Mouse (Mus musculus) liver, embryonic 11.5 days (tissue): ENCODE data around the gene Tns2. TPM values are rescaled to one million over a fixed set of nuclear protein-coding genes. Genes with fewer than 3 reads are reported as not detected.
A peak's percentile ranks its signal among the peaks of the same experiment; 100 is the strongest.

ENCODE experiments used
- ATAC-seq: fragments of 200-750 bp; cut with Nextera tagmentation; replicated peaks from 2 replicates; pipeline ENCODE4 v1.8.0; 2017; ENCODE audit warnings: moderate number of reproducible peaks, mild to moderate bottlenecking, moderate TSS enrichment, moderate library complexity; ENCODE audit not compliant: low FRiP score
- DNase-seq: peaks from one replicate; pipeline ENCODE4 v3.0.0-alpha.2; 2017; ENCODE audit warnings: low spot score
- H3K27ac ChIP-seq: fragments of 300-500 bp; sonication (generic); 2 replicates; pipeline ENCODE4 v1.5.1; 2014; ENCODE audit warnings: mild to moderate bottlenecking, low read depth, low read length, control low read depth
- H3K27me3 ChIP-seq: fragments of 300-500 bp; sonication (generic); replicated peaks from 2 replicates; pipeline ENCODE4 v1.6.1; 2014; ENCODE audit warnings: low read length, mixed read lengths; ENCODE audit not compliant: control insufficient read depth, insufficient read depth
- H3K36me3 ChIP-seq: fragments of 300-500 bp; sonication (generic); 2 replicates; pipeline ENCODE4 v1.6.1; 2014; ENCODE audit warnings: mild to moderate bottlenecking, low read length, moderate library complexity, mixed read lengths; ENCODE audit not compliant: control insufficient read depth, insufficient read depth
- H3K4me1 ChIP-seq: fragments of 300-500 bp; sonication (generic); replicated peaks from 2 replicates; pipeline ENCODE4 v1.6.1; 2014; ENCODE audit warnings: low read length, mixed read lengths; ENCODE audit not compliant: control insufficient read depth, insufficient read depth
- H3K4me2 ChIP-seq: fragments of 300-500 bp; sonication (generic); 2 replicates; pipeline ENCODE4 v1.6.1; 2014; ENCODE audit warnings: mild to moderate bottlenecking, control low read depth, moderate library complexity
- H3K4me3 ChIP-seq: fragments of 300-500 bp; sonication (generic); 2 replicates; pipeline ENCODE4 v1.5.1; 2014; ENCODE audit warnings: low read depth, low read length, control low read depth
- H3K9ac ChIP-seq: fragments of 300-500 bp; sonication (generic); 2 replicates; pipeline ENCODE4 v1.6.1; 2014; ENCODE audit warnings: low read depth, low read length, control low read depth
- H3K9me3 ChIP-seq: fragments of 300-500 bp; sonication (generic); 2 replicates; pipeline ENCODE4 v1.6.1; 2016; ENCODE audit warnings: low read length, inconsistent platforms, mixed read lengths; ENCODE audit not compliant: control insufficient read depth
- WGBS: fragments of 180-500 bp; shearing (Covaris S2); extraction: QIAGEN DNeasy Blood & Tissue Kit; methylation state at CpG from one replicate; pipeline ENCODE4 v1.1.7; 2014; 5-methylcytosine and 5-hydroxymethylcytosine counted together
- polyA plus RNA-seq: library from polyadenylated mRNA; unstranded; fragments of >200 nt; fragmentation: Nextera tagmentation; extraction: Ambion mirVana; gene quantifications from 2 replicates; pipeline ENCODE4 v1.2.1, GENCODE M21; 2014

Gene Tns2
- polyA plus RNA-seq, 1 experiment from 2014 or later, result 17.8 TPM

DNA sequence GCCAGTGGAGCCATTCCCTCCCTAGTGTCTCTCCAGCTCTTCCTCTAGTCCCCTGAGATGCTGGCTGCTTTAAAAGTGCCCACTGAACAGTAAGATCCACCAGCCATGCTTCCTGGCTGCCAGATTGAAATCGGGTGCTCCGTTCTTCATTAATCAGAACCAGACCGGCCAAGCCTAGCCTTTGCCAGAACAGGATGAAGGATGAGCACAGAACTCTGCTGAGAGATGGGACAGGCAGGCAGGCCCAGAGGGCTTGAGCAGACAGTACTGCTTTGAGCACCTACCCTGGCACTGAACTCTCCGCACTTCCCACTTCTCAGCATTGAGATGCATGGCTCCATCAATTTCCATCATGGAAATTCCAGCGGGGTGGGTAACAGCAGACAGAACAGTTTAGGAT lies 953 bp upstream of the Tns2 start:
- Histone ChIP-seq H3K4me1 (peaks cover 42% of the 10 kb centered on the region), H3K9me3 (no peaks in the 10 kb centered on the region), H3K27ac (no peak overlapping the region), H3K9ac (no peak overlapping the region), H3K4me3 (peak overlapping the region; percentile 61; the same call in 1 of the 2 replicates), H3K27me3 (peaks cover 3% of the 10 kb centered on the region; the same call in 1 of the 2 replicates), H3K4me2 (peak overlapping the region; percentile 98), H3K36me3 (peaks cover 22% of the 10 kb centered on the region)
- WGBS, result 42% methylated on average over 5 of the region's 5 CpGs
- DNase-seq (no peak), ATAC-seq (no peak)

DNA sequence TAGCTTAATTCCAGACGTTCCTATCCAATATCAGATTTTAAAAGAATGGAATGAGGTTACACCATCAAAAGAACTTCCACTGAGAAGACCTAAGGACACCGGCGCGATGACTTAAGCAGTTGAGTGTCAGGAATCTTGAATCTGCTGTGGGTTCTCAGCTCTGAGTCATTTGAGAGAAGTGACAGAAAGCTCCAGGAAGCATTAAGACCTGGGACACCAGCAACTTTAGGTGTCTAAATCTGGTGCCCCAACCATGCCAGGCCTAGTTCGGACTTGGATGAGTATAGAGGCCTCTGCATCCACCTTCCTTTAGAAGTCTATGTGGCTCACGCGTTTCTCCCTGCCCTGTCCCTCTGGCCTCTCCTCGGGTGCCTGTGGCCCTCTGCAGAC lies 447 bp upstream of the Tns2 start:
- H3K27me3 ChIP-seq, result peaks cover 3% of the 10 kb centered on the region; the same call in 1 of the 2 replicates
- H3K9ac ChIP-seq, result peak overlapping the region; percentile 66
- peaks cover 45% of the 10 kb centered on the region for H3K4me1 ChIP-seq
- 24% methylated on average over 8 of the region's 8 CpGs for WGBS
- peak overlapping the region; percentile 70; the same call in 1 of the 2 replicates for H3K27ac ChIP-seq
- peak overlapping the region; percentile 98 for H3K4me2 ChIP-seq
- ATAC-seq, result no peak
- no peaks in the 10 kb centered on the region for H3K9me3 ChIP-seq
- H3K4me3 ChIP-seq, result peak overlapping the region; percentile 61
- peaks cover 17% of the 10 kb centered on the region for H3K36me3 ChIP-seq
- DNase-seq, result no peak

DNA sequence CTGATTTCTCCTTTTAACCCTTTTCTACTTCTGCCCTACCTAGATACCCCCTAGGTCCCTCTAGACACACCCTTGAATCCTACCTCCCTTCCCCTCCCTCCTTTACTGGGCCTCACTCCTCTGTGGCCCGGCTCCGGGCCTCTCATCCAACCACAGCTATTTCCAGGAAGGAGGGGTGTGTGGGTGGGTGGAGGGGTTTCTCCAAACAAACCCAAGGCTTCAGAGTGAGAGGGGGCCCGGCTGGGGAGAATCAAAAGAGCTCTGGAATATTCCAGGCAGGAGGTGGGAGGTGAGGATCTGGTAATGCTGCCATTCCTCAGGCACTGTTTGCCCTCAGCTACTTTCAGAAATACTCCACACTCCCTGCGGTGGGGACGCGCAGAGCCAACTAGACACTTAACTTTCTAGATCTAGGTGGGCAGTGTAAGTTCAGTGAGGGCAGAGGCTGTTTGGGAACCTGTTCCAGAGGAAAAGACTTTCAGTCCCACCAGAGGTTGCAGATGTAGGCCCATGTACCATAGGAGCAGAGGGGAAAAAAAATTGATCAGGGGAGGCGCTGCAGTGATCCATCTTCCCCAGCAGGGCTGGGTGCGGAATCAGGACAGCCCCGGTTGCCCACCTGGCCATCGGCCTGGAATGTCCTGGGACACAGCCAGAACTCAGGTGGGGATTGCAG lies 921 bp downstream of the Tns2 start:
- 0 out of 2 replicates have a peak, but pooled peaks have one; percentile 13 for ATAC-seq
- DNase-seq, result peak; percentile 61

DNA sequence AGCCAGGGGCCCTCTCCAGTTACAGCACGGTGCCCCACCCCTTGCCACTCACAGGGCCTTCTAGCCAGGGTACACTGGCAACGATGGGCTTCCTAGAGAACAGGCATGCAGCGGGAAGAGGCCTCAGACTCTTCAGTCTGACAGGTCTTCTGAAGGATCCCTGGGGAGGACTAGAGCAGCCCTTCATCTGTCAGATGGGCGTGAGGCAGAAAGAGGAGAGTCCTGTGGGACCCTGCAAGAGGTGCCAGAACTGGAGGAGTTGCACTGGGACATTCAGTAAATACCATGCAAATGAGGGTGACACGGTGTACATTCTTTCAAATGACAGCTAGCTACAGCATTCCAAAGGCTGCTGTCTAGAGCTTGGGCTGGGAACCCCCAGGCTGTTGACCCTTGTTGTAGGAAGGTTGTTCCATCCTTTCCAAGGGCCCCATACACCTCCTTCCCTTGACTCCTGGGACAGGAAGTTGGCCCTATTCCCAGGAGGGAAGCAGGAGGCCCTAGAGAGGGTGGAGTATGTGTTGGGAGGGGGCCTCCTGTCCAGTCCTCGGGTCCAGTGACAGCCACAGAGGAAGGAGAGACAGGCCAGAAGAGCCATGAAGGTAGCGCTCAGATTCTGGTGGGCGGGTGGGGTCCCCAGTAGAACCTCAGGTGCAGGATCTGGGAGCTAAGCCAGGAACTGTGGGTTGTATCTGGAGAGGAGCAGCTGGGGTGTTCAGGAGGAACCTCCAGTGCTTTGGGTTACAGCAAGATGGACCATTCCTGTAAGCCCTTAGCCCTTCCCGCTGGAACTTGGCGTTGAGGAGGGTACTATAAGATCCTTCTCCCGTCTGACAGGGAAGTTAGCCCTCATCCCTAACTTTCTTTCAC lies 1.7 kb downstream of the Tns2 start:
- H3K4me1 ChIP-seq, result peaks cover 54% of the 10 kb centered on the region

More for the DNA sequence above, 921 bp downstream of the Tns2 start:
- H3K9ac ChIP-seq, result peak overlapping the region; percentile 66
- no peaks in the 10 kb centered on the region for H3K9me3 ChIP-seq
- H3K27me3 ChIP-seq, result peaks cover 6% of the 10 kb centered on the region
- H3K4me1 ChIP-seq, result peaks cover 47% of the 10 kb centered on the region
- H3K4me3 ChIP-seq, result peak overlapping the region; percentile 61
- peak overlapping the region; percentile 98 for H3K4me2 ChIP-seq
- H3K27ac ChIP-seq, result peak overlapping the region; percentile 70
- WGBS, result 28% methylated on average over 10 of the region's 10 CpGs
- H3K36me3 ChIP-seq, result peaks cover 3% of the 10 kb centered on the region; the same call in 1 of the 2 replicates

DNA sequence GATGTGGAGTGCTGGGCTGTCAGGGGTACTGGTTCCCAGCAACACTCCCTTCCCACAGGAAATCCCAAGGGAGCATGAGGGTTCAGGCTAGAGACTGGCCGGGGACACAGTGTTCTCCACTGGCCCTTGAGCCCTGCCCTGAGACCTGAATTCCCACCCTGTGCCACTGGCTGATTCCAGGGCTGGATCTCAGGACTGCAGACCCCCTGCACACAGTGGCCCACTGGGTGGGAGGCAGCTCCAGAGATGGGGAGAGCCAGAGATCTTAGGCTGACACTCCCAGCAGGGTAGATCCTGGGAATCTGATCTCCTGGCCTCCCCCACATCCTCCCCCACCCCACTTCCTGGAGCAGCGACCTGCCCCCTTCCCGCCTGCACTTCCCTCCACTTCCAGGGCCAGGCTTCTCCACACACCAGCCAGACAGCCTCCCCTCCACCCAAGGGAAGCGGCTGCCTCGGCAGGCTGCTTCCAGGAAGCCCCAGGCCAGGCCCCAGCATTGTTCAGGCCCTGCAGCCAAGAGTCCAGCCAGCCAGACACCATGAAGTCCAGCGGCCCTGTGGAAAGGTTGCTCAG lies 2.4 kb downstream of the Tns2 start:
- Histone ChIP-seq H3K36me3 (no peaks in the 10 kb centered on the region), H3K27me3 (peaks cover 13% of the 10 kb centered on the region), H3K4me3 (peak overlapping the region; percentile 36), H3K9me3 (no peaks in the 10 kb centered on the region), H3K4me2 (peak overlapping the region; percentile 98), H3K27ac (peak overlapping the region; percentile 77), H3K9ac (peak overlapping the region; percentile 21), H3K4me1 (peaks cover 60% of the 10 kb centered on the region)
- ATAC-seq (no peak), DNase-seq (no peak)
- WGBS, result 33% methylated on average over 6 of the region's 6 CpGs

More for the DNA sequence above, 1.7 kb downstream of the Tns2 start:
- H3K27ac ChIP-seq, result peak overlapping the region; percentile 77
- 37% methylated on average over 11 of the region's 11 CpGs for WGBS
- H3K36me3 ChIP-seq, result no peaks in the 10 kb centered on the region
- no peak for DNase-seq
- peak overlapping the region; percentile 36; the same call in 1 of the 2 replicates for H3K4me3 ChIP-seq
- ATAC-seq, result no peak
- no peak overlapping the region for H3K9ac ChIP-seq
- H3K4me2 ChIP-seq, result peak overlapping the region; percentile 98
- H3K27me3 ChIP-seq, result peaks cover 13% of the 10 kb centered on the region
- H3K9me3 ChIP-seq, result no peaks in the 10 kb centered on the region

DNA sequence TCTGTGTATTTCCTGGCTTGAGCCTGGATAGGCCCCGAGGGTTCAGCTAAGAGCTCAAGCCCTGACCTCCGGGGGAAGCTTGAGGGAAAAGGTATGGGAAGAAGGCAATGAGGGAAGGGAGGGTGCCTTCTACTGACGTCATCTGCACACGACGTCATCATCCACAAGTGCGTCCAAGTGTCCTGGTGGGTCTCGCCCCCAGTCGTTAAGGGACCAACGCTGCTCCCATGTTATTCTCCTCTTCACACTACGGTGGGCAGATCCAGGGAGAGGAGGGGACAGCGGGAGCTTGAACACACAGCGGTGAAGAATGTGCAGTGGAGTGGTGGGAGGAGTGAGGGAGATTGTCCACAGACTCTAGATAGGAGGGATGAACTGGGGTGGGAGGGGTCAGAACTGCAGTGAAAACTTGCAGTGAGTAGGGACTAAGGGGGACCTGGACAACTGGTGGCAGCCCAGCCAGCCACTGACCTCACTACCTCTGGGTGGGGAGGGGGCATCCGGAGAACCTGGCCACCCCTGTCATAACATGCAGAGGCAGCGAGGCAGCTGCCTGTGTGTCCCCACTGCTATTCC lies 3.2 kb downstream of the Tns2 start:
- Histone ChIP-seq H3K9ac (peak overlapping the region; percentile 21), H3K27me3 (peaks cover 13% of the 10 kb centered on the region), H3K27ac (peak overlapping the region; percentile 77), H3K4me1 (peaks cover 62% of the 10 kb centered on the region), H3K9me3 (no peaks in the 10 kb centered on the region), H3K4me2 (peak overlapping the region; percentile 98), H3K4me3 (peak overlapping the region; percentile 36), H3K36me3 (no peaks in the 10 kb centered on the region)
- ATAC-seq (no peak), DNase-seq (no peak)
- 12% methylated on average over 14 of the region's 14 CpGs for WGBS

DNA sequence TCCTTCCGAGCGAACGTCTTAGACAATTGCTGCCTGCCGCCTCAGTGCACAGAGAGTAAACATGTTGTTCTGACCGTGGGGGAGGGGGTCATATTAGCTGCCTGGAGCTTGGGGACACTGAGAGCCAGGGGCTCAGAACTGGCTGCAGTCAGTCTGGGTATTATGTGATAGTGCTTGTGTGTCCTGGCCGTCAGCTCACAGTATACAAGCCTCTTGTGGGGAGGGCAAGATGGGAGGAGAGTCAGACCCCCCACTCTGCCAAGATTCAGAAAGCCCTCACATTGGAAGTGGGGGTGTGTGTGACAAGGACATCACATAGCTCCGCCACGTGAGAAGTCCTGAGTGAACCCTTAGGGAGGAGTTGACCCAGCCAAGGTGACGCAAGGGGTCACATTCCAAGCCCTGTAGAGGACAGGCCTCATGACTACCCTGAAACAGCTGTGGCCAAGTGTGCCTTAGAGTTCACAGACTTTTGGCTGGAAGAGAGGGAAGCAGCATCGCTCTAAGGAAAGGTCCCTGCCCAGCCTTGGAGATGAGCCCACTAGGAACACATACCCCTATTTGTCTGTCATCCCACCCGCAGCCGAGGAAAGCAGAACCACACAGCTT lies 3.8 kb downstream of the Tns2 start:
- Histone ChIP-seq H3K27me3 (peaks cover 13% of the 10 kb centered on the region), H3K36me3 (no peaks in the 10 kb centered on the region), H3K27ac (peak overlapping the region; percentile 77; the same call in 1 of the 2 replicates), H3K9me3 (no peaks in the 10 kb centered on the region), H3K4me2 (peak overlapping the region; percentile 98), H3K9ac (no peak overlapping the region; the same call in 1 of the 2 replicates), H3K4me1 (peaks cover 62% of the 10 kb centered on the region), H3K4me3 (peak overlapping the region; percentile 36)
- WGBS, result 33% methylated on average over 12 of the region's 12 CpGs
- ATAC-seq (no peak), DNase-seq (no peak)

DNA sequence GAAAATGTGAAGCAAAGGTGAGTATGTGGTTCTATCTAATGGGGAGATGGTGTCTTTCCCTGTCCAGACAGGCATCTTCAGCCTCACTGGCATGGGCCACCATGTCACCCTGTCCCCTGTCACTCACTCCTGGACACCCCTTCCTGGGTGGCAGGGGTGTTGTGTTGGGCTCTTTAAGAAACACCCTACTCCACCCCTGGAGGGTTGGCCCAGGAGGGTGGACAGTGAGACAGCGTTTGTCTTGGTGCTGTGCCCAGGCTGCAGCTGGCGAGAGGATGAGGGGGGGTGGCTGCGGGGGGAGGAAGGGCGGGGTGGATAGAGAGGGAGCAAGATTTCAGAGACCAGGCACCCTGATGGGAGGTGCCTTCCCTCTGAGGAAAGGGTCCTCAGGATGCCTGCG lies 5.1 kb downstream of the Tns2 start:
- Histone ChIP-seq H3K4me3 (no peak overlapping the region), H3K4me2 (no peak overlapping the region; the same call in 1 of the 2 replicates), H3K36me3 (peaks cover under 1% of the 10 kb centered on the region; the same call in 1 of the 2 replicates), H3K9ac (no peak overlapping the region), H3K4me1 (peaks cover 57% of the 10 kb centered on the region), H3K27me3 (peaks cover 13% of the 10 kb centered on the region), H3K27ac (no peak overlapping the region), H3K9me3 (no peaks in the 10 kb centered on the region)
- ATAC-seq, result no peak
- DNase-seq, result no peak
- WGBS, result 59% methylated on average over 5 of the region's 5 CpGs
